Mouse (Mus musculus): ENCODE measurements around the gene Olfr747.
"Not testable (repeated sequence)": the region's sequence is repeated elsewhere in the genome, so short reads cannot be mapped to it uniquely, and the experiment has no call there.

Gene Olfr747

DNA sequence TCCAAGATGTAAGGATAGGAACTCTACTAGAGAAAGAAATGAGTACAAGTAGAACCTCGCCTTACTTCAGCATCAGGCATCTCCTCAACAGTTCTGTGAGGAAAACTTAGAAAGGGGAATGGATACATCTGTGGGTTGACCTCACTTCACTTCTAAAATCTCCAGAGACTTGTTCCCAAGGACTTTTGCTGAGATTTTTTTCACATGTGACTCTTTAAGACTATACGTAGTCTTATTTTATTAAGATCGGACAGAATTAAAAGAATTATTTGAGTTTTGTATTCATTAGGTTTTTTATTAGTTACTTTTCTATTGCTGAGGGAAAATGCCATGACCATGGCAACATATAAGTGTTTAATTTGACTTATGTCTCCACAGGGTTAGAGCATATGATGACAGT lies at the start of gene Olfr747:
Gene Olfr747, minus strand, starts transcription at position 101 of the 400 bp plus-strand sequence.
- DNase-seq = no peak

- DNase-seq = no peak
These were observed 48.6 kb upstream of the Olfr747 start for GRCm38 (mm10) chr14:50741584-50741983.

DNA sequence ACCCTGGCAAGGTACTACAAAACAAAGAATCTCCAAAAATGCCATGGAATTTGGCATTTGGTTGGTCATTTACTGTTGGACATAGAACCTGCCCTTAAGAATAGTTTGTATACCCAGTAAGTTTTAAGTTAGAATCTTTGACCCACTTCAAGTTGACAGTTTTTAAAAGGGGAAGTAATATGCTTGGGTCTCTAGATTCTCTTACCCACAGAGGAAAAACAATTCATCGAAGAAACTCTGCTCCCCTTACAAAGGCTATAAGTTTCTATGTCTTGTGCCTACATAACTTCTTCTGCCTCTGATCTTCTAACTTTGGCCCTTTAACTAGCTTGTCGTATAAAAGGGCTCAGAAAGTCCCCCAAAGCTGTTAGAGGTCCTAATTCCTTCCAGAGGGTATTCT lies 47.3 kb upstream of the Olfr747 start:
- DNase-seq = no peak

DNA sequence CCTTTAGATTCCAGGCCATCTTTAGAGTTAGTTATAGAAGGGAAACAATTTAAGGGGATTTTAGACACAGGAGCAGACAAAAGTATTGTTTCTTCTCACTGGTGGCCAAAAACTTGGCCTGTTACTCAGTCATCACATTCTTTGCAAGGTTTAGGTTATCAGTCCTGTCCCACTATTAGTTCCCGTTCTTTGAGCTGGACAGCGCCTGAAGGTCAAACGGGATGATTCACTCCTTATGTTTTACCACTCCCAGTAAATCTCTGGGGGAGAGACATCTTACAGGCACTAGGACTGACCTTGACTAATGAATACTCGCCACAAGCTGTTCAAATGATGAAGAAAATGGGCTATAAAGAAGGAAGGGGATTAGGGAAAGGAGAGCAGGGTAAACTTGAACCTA lies 29.4 kb upstream of the Olfr747 start:
- DNase-seq = not testable (repeated sequence)

- DNase-seq = not testable (repeated sequence)
These were observed 26.9 kb upstream of the Olfr747 start for GRCm38 (mm10) chr14:50719875-50720274.

GRCm38 (mm10) chr14:50707073-50707472 lies 14.1 kb upstream of the Olfr747 start, which contains the start of gene Olfr748:
Olfr748 (plus strand) TSS chr14:50707373.
- no peak for DNase-seq

DNA sequence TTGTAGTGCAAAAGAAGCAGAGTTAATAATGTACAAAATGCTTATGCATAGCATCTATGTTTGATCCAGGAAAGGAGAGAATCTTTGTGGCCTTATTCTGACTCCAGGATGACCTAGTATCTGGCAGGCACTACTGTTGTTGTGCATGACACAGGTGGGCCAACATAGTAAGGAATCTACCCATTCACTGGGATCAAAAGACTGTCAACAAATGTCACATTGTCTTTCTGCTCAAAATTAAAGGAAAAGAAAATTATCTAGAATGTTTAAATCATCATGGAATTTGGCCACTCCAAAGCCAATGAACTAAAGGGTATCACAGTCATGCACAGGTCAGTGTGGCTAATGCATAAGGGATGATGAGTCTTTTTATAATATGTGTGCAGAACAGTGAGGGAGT lies 46.2 kb downstream of the Olfr747 start, which contains the start of gene Olfr746:
Gene Olfr746, plus strand, starts transcription at position 301 of the 400 bp plus-strand sequence.
- DNase-seq = no peak

DNA sequence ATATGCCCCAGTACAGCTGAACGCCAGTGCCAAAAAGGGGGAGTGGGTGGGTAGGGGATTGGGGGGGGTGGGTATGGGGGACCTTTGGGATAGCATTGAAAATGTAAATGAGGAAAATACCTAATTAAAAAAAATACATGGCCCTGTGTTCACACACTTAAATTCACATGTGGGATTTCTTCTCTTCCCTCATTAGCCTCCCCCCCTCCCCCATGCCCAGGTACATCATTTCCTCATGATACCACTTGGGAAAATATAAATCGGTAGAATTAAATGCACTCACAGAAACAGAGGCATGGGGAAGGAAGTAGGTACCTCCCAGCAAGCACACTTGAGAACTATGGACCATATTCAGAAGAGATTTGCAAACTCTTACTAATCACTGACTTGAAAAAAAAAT lies 53.9 kb downstream of the Olfr747 start, which contains the start of gene Olfr745:
Gene Olfr745, plus strand, starts transcription at position 301 of the 400 bp plus-strand sequence.
- DNase-seq = no peak
